Mouse (Mus musculus) right cerebral cortex, postnatal 14 days (tissue): Measurements from ENCODE around the gene Hist1h2ae.
"Not testable (repeated sequence)": the region's sequence is repeated elsewhere in the genome, so short reads cannot be mapped to it uniquely, and the experiment has no call there.

ENCODE experiments used
- DNase-seq: peaks from one replicate; pipeline ENCODE4 v3.0.0; 2022

Hist1h2ae gene

GRCm38 (mm10) chr13:23561883-23562659, 8.9 kb downstream of the Hist1h2ae start, which contains the start of gene Hist1h3e:
Gene Hist1h3e, minus strand, starts transcription at chr13:23562369.
- peak; percentile 92 for DNase-seq

DNA sequence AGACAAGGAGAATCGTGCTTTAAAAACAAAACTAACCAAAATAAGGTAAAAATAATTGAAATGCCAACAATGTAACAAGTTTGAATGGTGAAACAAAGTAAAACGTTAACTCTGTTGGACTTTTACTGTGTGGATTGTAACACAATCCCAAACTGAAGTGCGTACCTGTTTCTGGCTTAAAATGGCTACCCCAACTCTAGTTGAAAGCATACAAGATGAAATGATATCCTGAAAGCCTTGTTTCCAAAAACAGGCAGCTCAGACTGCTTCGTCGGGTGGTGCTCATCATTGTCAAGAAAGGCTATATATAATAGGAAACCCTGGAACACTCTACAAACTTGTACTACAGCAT, 9.5 kb downstream of the Hist1h2ae start:
- DNase-seq = not testable (repeated sequence)

DNA sequence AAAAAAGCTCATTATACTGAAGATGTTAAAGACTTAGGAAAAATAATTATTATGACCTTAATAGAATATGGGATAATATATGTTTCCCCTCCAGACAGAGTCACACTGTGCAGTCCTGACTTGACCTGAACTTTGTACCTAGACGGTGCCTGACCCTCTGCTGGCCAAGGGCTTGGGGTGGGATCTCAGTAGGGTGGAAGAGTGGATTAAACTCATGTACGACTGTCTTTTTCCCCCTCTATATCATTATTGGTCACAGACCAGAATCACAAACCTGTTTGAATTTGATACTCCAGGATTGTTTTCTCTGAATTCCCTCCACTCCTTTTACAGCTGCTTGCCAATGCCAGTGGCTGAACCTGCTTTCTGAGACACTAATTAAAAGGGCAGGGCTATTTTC, 10.3 kb downstream of the Hist1h2ae start:
- not testable (repeated sequence) for DNase-seq

DNA sequence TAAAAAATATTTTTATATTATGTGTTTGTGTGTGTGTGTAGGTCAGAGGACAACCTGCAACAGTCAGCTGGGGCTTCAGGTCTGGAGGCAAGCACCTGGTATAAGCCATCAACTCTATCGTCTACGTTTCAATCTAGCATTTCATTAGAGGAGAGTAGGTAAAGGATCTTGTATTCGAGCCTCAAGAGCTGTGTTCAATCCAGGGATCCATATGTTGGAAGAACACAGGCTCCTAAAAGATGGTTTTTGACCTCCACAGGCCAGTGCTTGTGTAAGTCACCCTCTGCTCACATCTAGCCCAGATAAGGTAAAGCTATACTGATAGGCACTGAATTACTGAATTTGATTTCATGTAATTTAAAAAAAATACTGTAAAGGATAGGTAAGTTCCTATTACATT, 14.1 kb downstream of the Hist1h2ae start:
- no peak for DNase-seq

- DNase-seq = peak; percentile 10
These were observed 15.1 kb downstream of the Hist1h2ae start for GRCm38 (mm10) chr13:23555839-23556416.

DNA sequence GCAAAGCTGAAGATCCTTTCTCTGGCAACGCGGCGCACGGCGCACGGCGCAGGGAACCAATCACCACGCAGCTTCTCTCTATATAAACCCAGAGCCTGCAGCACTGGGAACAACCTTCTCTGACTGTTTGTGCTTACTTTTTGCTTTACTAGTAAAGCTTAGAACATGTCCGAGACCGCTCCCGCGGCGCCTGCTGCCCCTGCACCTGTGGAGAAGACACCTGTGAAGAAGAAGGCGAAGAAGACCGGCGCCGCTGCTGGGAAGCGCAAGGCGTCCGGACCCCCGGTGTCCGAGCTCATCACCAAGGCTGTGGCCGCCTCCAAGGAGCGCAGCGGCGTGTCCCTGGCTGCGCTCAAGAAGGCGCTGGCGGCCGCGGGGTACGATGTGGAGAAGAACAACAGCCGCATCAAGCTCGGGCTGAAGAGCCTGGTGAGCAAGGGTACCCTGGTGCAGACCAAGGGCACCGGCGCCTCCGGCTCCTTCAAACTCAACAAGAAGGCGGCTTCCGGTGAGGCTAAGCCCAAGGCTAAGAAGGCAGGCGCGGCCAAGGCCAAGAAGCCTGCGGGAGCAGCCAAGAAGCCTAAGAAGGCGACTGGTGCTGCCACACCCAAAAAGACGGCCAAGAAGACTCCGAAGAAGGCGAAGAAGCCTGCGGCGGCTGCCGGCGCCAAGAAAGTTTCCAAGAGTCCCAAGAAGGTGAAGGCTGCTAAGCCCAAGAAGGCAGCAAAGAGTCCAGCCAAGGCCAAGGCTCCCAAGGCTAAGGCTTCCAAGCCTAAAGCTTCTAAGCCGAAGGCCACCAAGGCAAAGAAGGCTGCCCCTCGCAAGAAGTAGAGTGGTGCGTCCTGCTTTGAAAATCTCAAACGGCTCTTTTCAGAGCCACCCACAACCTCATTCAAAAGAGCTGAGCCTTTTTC, 15.8 kb downstream of the Hist1h2ae start:
- peak; percentile 68 for DNase-seq

DNA sequence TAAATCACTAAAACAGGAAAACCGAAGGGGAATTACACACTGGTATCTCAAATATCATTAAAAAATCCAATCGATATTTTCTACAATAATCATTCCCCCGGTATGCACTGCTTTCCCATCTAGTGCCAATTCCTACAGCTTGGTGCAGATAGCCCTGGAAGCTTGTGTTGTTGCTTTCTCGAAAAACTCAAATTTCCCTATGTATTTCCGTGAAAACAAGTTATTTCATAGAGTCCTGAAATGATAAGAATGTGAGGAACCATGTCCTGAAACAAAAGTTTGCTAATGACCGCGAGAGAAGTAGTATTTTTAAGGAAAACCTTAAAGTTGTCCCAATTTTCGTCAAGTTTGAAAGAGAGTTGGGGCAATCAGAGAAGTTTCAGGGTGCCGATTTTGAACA, 16.6 kb downstream of the Hist1h2ae start:
- DNase-seq = no peak

GRCm38 (mm10) chr13:23552962-23553361, 18.1 kb downstream of the Hist1h2ae start, which contains the start of gene Hist1h1d:
Gene Hist1h1d, plus strand, starts transcription at chr13:23553262.
- no peak for DNase-seq

GRCm38 (mm10) chr13:23551931-23552914, 18.8 kb downstream of the Hist1h2ae start:
- no peak for DNase-seq

- peak; percentile 82 for DNase-seq
These were observed 19.7 kb downstream of the Hist1h2ae start, which contains the start of gene Hist1h4f for GRCm38 (mm10) chr13:23551146-23551834. Gene Hist1h4f, minus strand, starts transcription at chr13:23551648.

DNA sequence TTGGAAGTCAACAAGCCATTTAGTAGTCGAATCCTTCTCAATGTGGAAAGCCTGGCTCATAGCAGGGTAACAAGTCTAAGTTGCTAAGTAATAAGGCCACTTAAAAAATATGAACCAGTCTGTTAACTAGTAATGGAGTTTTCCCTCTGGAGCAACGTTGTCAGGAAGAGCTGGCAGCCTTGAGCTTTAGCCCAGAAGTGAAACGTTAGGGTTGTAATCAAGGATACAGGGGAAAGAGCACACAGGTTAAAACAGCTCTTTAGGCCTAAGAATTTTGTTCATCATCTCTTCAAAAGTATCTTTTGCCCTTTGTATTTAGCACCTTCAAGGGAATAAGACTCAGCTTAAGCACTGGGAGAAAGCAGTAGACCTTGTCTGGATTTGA, 20.3 kb downstream of the Hist1h2ae start:
- no peak for DNase-seq

GRCm38 (mm10) chr13:23546694-23547093, 24.3 kb downstream of the Hist1h2ae start:
- DNase-seq = no peak

DNA sequence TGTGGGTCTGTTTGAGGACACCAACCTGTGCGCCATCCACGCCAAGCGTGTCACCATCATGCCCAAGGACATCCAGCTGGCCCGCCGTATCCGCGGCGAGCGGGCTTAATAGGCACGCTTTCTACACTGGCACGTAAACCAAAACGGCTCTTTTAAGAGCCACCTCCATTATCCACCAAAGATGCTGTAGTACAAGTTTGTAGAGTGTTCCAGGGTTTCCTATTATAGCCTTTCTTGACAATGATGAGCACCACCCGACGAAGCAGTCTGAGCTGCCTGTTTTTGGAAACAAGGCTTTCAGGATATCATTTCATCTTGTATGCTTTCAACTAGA, 26.3 kb downstream of the Hist1h2ae start:
- DNase-seq = not testable (repeated sequence)

- DNase-seq = peak; percentile 25
These were observed 26.8 kb downstream of the Hist1h2ae start, which contains the start of gene Hist1h3f for GRCm38 (mm10) chr13:23543965-23544786. Gene Hist1h3f, plus strand, starts transcription at chr13:23544052.

- DNase-seq = not testable (repeated sequence)
These were observed 27.9 kb downstream of the Hist1h2ae start, which contains the start of gene Hist1h2bh for GRCm38 (mm10) chr13:23542999-23543607. Gene Hist1h2bh, minus strand, starts transcription at chr13:23543392.

- not testable (repeated sequence) for DNase-seq
These were observed 28.6 kb downstream of the Hist1h2ae start for GRCm38 (mm10) chr13:23542225-23542980.

GRCm38 (mm10) chr13:23541497-23541896, 29.5 kb downstream of the Hist1h2ae start:
- no peak for DNase-seq

DNA sequence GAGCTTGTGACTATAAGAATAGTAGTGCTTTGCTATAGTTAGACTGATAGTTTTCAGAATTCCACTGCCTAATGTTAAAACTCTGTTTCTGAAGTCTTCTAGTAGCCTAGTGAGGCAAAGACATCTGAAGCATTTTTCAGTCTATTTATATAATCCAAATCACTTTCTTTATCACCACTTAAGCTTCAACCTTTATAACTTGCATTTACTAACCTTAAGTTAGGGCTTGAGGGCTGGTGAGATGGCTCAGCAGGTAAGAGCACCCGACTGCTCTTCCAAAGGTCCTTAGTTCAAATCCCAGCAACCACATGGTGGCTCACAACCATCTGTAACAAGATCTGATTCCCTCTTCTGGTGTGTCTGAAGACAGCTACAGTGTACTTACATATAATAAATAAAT, 31.2 kb downstream of the Hist1h2ae start:
- not testable (repeated sequence) for DNase-seq

DNA sequence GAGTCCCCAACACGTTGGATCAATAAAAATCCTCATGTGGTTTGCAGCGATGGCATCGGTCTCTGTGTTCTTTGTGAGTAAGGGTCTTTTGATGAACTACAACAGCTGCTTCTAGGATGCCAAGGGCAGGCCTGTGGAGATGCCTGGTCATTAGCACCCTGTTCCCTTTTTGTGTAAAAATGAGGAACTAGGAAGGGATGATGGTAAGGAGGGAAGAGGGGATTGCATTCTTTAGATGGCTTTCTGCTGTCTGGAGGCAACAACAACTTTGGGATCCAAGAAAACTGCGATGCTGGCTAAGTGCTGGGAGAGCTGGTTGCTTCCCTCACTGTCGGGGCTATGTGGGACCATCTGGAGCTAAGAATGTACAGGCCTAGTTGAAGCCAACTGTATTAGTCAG, 32.8 kb downstream of the Hist1h2ae start:
- no peak for DNase-seq
